Mouse (Mus musculus) hindbrain, embryonic 15.5 days (tissue): Measurements from ENCODE around the gene Arfgap1. TPM values are rescaled to one million over a fixed set of nuclear protein-coding genes. Genes with fewer than 3 reads are reported as not detected.
A peak's percentile ranks its signal among the peaks of the same experiment; 100 is the strongest.

Experiments used
- ATAC-seq: fragments of 200-750 bp; cut with Nextera tagmentation; 2 replicates; pipeline ENCODE4 v1.8.0; 2017; ENCODE audit warnings: low read depth, moderate number of reproducible peaks, moderate TSS enrichment; ENCODE audit not compliant: low FRiP score
- H3K27ac ChIP-seq: fragments of 300-500 bp; sonication (generic); replicated peaks from 2 replicates; pipeline ENCODE4 v1.5.1; 2015; ENCODE audit warnings: mild to moderate bottlenecking, inconsistent platforms
- H3K27me3 ChIP-seq: fragments of 300-500 bp; sonication (generic); 2 replicates; pipeline ENCODE4 v1.6.1; 2015; ENCODE audit warnings: control low read depth, inconsistent platforms
- H3K36me3 ChIP-seq: fragments of 300-500 bp; sonication (generic); 2 replicates; pipeline ENCODE4 v1.6.1; 2015; ENCODE audit warnings: control low read depth, inconsistent platforms
- H3K4me1 ChIP-seq: fragments of 300-500 bp; sonication (generic); replicated peaks from 2 replicates; pipeline ENCODE4 v1.6.1; 2015; ENCODE audit warnings: control low read depth, inconsistent platforms
- H3K4me2 ChIP-seq: fragments of 300-500 bp; sonication (generic); 2 replicates; pipeline ENCODE4 v1.6.1; 2015; ENCODE audit warnings: moderate library complexity, mild to moderate bottlenecking, inconsistent platforms
- H3K4me3 ChIP-seq: fragments of 300-500 bp; sonication (generic); 2 replicates; pipeline ENCODE4 v1.5.1; 2015; ENCODE audit warnings: mild to moderate bottlenecking, inconsistent platforms
- H3K9ac ChIP-seq: fragments of 300-500 bp; sonication (generic); 2 replicates; pipeline ENCODE4 v1.6.1; 2015; ENCODE audit warnings: inconsistent platforms
- H3K9me3 ChIP-seq: fragments of 300-500 bp; sonication (generic); 2 replicates; pipeline ENCODE4 v1.6.1; 2016; ENCODE audit warnings: control low read depth, inconsistent platforms
- WGBS: fragments of 180-500 bp; shearing (Covaris S2); methylation state at CpG from one replicate; pipeline ENCODE4 v1.1.7; 2015; 5-methylcytosine and 5-hydroxymethylcytosine counted together
- polyA plus RNA-seq: library from polyadenylated mRNA; unstranded; fragments of >200 nt; fragmentation: Nextera tagmentation; extraction: Ambion mirVana; gene quantifications from 2 replicates; pipeline ENCODE4 v1.2.1, GENCODE M21; 2015

Arfgap1 gene
- polyA plus RNA-seq, 1 experiment from 2014 or later: 119 TPM

GRCm38 (mm10) chr2:180987432-180988030 is 20.5 kb downstream of the Arfgap1 start:
- Histone ChIP-seq H3K4me1 (no peaks in the 10 kb centered on the region), H3K4me2 (no peak overlapping the region), H3K36me3 (peaks cover 3% of the 10 kb centered on the region; the same call in 1 of the 2 replicates), H3K27ac (no peak overlapping the region), H3K9me3 (no peaks in the 10 kb centered on the region), H3K4me3 (no peak overlapping the region), H3K9ac (no peak overlapping the region), H3K27me3 (no peaks in the 10 kb centered on the region)
- no peak for ATAC-seq
- WGBS: 13% methylated on average over 5 of the region's 5 CpGs

GRCm38 (mm10) chr2:180988347-180988913 is 21.4 kb downstream of the Arfgap1 start:
- H3K27ac ChIP-seq: no peak overlapping the region
- H3K36me3 ChIP-seq: no peaks in the 10 kb centered on the region
- WGBS: 34% methylated on average over 3 of the region's 3 CpGs
- H3K4me3 ChIP-seq: no peak overlapping the region
- H3K4me1 ChIP-seq: no peaks in the 10 kb centered on the region
- ATAC-seq: peak; percentile 36; the same call in 1 of the 2 replicates
- H3K4me2 ChIP-seq: no peak overlapping the region
- no peak overlapping the region for H3K9ac ChIP-seq
- no peaks in the 10 kb centered on the region for H3K27me3 ChIP-seq
- H3K9me3 ChIP-seq: no peaks in the 10 kb centered on the region

- Histone ChIP-seq H3K4me1 (no peaks in the 10 kb centered on the region), H3K4me2 (no peak overlapping the region), H3K27ac (no peak overlapping the region), H3K36me3 (no peaks in the 10 kb centered on the region), H3K9ac (no peak overlapping the region), H3K27me3 (no peaks in the 10 kb centered on the region), H3K4me3 (no peak overlapping the region), H3K9me3 (no peaks in the 10 kb centered on the region)
- no peak for ATAC-seq
- WGBS: 100% methylated on average over 1 of the region's 1 CpGs
Measured at GRCm38 (mm10) chr2:180988948-180989347, 21.9 kb downstream of the Arfgap1 start.

- no peak for ATAC-seq
- Histone ChIP-seq H3K4me3 (no peak overlapping the region), H3K27ac (no peak overlapping the region)
Measured at GRCm38 (mm10) chr2:180990347-180990746, 23.3 kb downstream of the Arfgap1 start.

GRCm38 (mm10) chr2:180994360-180994759 is 27.3 kb downstream of the Arfgap1 start:
- WGBS: 81% methylated on average over 2 of the region's 2 CpGs
- no peak for ATAC-seq
- Histone ChIP-seq H3K27me3 (no peaks in the 10 kb centered on the region), H3K4me2 (no peak overlapping the region), H3K36me3 (no peaks in the 10 kb centered on the region), H3K4me3 (no peak overlapping the region), H3K9ac (no peak overlapping the region), H3K9me3 (no peaks in the 10 kb centered on the region), H3K4me1 (no peaks in the 10 kb centered on the region), H3K27ac (no peak overlapping the region)

More at GRCm38 (mm10) chr2:180990347-180990746, 23.3 kb downstream of the Arfgap1 start:
- no peaks in the 10 kb centered on the region for H3K36me3 ChIP-seq
- WGBS: 57% methylated on average over 4 of the region's 4 CpGs
- no peaks in the 10 kb centered on the region for H3K9me3 ChIP-seq
- H3K9ac ChIP-seq: no peak overlapping the region
- H3K4me2 ChIP-seq: no peak overlapping the region
- no peaks in the 10 kb centered on the region for H3K27me3 ChIP-seq
- H3K4me1 ChIP-seq: no peaks in the 10 kb centered on the region

- WGBS: 72% methylated on average over 4 of the region's 4 CpGs
- H3K9ac ChIP-seq: no peak overlapping the region
- no peaks in the 10 kb centered on the region for H3K9me3 ChIP-seq
- no peaks in the 10 kb centered on the region for H3K27me3 ChIP-seq
- no peak overlapping the region for H3K27ac ChIP-seq
- H3K36me3 ChIP-seq: no peaks in the 10 kb centered on the region
- H3K4me1 ChIP-seq: no peaks in the 10 kb centered on the region
- no peak for ATAC-seq
- no peak overlapping the region for H3K4me2 ChIP-seq
- no peak overlapping the region for H3K4me3 ChIP-seq
Measured at GRCm38 (mm10) chr2:180995457-180995856, 28.4 kb downstream of the Arfgap1 start.

GRCm38 (mm10) chr2:180996436-180996835 is 29.4 kb downstream of the Arfgap1 start:
- no peaks in the 10 kb centered on the region for H3K9me3 ChIP-seq
- H3K27me3 ChIP-seq: no peaks in the 10 kb centered on the region
- WGBS: 24% methylated on average over 5 of the region's 5 CpGs
- H3K4me2 ChIP-seq: no peak overlapping the region
- H3K4me3 ChIP-seq: no peak overlapping the region
- H3K36me3 ChIP-seq: no peaks in the 10 kb centered on the region
- ATAC-seq: peak; percentile 72
- H3K4me1 ChIP-seq: no peaks in the 10 kb centered on the region
- H3K27ac ChIP-seq: no peak overlapping the region
- no peak overlapping the region for H3K9ac ChIP-seq

GRCm38 (mm10) chr2:180996905-180997304 is 29.9 kb downstream of the Arfgap1 start:
- no peaks in the 10 kb centered on the region for H3K4me1 ChIP-seq
- H3K4me3 ChIP-seq: no peak overlapping the region
- H3K27ac ChIP-seq: no peak overlapping the region
- no peaks in the 10 kb centered on the region for H3K9me3 ChIP-seq
- ATAC-seq: peak; percentile 45
- no peaks in the 10 kb centered on the region for H3K36me3 ChIP-seq
- WGBS: 75% methylated on average over 3 of the region's 3 CpGs
- no peak overlapping the region for H3K4me2 ChIP-seq
- no peaks in the 10 kb centered on the region for H3K27me3 ChIP-seq
- H3K9ac ChIP-seq: no peak overlapping the region

GRCm38 (mm10) chr2:181007054-181007453 is 40.0 kb downstream of the Arfgap1 start:
- no peak overlapping the region for H3K9ac ChIP-seq
- H3K27me3 ChIP-seq: no peaks in the 10 kb centered on the region
- no peaks in the 10 kb centered on the region for H3K4me1 ChIP-seq
- 23% methylated on average over 4 of the region's 4 CpGs for WGBS
- no peak overlapping the region for H3K4me3 ChIP-seq
- ATAC-seq: no peak
- H3K36me3 ChIP-seq: no peaks in the 10 kb centered on the region
- H3K9me3 ChIP-seq: no peaks in the 10 kb centered on the region
- no peak overlapping the region for H3K4me2 ChIP-seq
- H3K27ac ChIP-seq: no peak overlapping the region

GRCm38 (mm10) chr2:181008339-181008738 is 41.3 kb downstream of the Arfgap1 start:
- Histone ChIP-seq H3K27ac (no peak overlapping the region), H3K9me3 (no peaks in the 10 kb centered on the region), H3K27me3 (no peaks in the 10 kb centered on the region), H3K4me3 (no peak overlapping the region), H3K36me3 (no peaks in the 10 kb centered on the region), H3K4me1 (no peaks in the 10 kb centered on the region), H3K9ac (no peak overlapping the region), H3K4me2 (no peak overlapping the region)
- no peak for ATAC-seq
- WGBS: 52% methylated on average over 5 of the region's 5 CpGs

- Histone ChIP-seq H3K4me3 (no peak overlapping the region), H3K4me2 (no peak overlapping the region), H3K27ac (no peak overlapping the region), H3K27me3 (no peaks in the 10 kb centered on the region), H3K9ac (no peak overlapping the region), H3K9me3 (no peaks in the 10 kb centered on the region), H3K36me3 (no peaks in the 10 kb centered on the region; the same call in 1 of the 2 replicates), H3K4me1 (peaks cover 7% of the 10 kb centered on the region; the same call in 1 of the 2 replicates)
- ATAC-seq: no peak
- WGBS: 83% methylated on average over 11 of the region's 11 CpGs
Measured at GRCm38 (mm10) chr2:181031406-181031934, 64.4 kb downstream of the Arfgap1 start.
